Mouse (Mus musculus): ENCODE data around the gene Nlrp3.

Gene Nlrp3

DNA sequence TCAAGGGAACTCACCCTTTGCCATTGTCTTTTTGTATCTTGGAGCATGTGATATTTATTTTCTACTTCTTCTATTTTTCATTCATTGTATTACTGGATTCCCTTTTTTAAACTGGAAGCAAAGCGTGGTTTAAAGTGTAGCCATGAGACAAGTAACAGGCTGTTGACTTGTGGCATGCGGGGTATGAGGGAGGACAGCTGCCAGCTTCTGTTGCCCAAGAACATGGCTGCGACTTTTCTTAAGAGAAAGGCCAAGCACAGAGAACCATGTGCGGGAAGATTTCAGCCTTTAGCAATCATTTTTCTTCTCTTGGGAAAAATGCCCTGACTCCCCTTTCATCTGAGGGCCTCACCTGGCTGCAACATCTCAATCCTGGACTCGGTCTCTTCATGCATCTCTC lies 70.3 kb downstream of the Nlrp3 start:
- DNase-seq (ENCODE audit: low read depth, low spot score) = no peak

DNA sequence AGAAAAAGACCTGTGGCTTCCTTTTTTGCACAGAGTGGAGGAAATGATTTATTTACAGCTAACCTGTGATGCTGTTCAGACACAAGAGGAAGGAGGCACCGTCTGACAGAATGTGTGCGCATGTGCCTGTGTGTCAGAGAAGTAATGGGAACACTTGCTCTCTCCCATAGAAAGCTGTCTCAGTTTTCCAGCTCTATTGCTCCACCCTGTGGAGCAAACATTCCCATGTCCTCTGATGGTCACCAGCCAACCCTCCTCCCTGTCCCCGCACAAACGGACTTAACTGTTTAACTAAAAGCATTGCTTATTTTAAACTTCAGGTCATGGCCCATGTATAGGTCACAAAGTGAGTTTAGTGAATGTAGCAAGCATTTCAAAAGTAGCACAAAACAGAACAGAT lies 72.8 kb downstream of the Nlrp3 start:
- DNase-seq (ENCODE audit: low read depth, low spot score) = peak; percentile 33
